Mouse (Mus musculus) retina, embryonic 14.5 days (tissue): Measurements from ENCODE around the gene Gm35315.
"Not testable (repeated sequence)": the region's sequence is repeated elsewhere in the genome, so short reads cannot be mapped to it uniquely, and the experiment has no call there.

Source experiments
- DNase-seq: peaks from one replicate; pipeline ENCODE4 v3.0.0-alpha.2; 2015; ENCODE audit warnings: low spot score

Gene Gm35315

GRCm38 (mm10) chr5:110094030-110094846, at the start of gene Gm35315:
Gm35315 (minus strand) TSS chr5:110094420.
- peak; percentile 94 for DNase-seq

- peak; percentile 11 for DNase-seq
These were observed 48.8 kb upstream of the Gm35315 start for GRCm38 (mm10) chr5:110143007-110143406.

- no peak for DNase-seq
These were observed 48.1 kb upstream of the Gm35315 start for GRCm38 (mm10) chr5:110142309-110142708.

- no peak for DNase-seq
These were observed 46.2 kb upstream of the Gm35315 start for GRCm38 (mm10) chr5:110140424-110140823.

- DNase-seq, result no peak
These were observed 45.1 kb upstream of the Gm35315 start for GRCm38 (mm10) chr5:110139325-110139724.

- DNase-seq, result no peak
These were observed 43.6 kb upstream of the Gm35315 start for GRCm38 (mm10) chr5:110137816-110138215.

GRCm38 (mm10) chr5:110136087-110136464, 41.9 kb upstream of the Gm35315 start:
- DNase-seq, result no peak

GRCm38 (mm10) chr5:110135293-110136086, 41.3 kb upstream of the Gm35315 start, which contains the start of gene Chfr:
Chfr (plus strand) TSS chr5:110135842.
- DNase-seq, result peak; percentile 99

GRCm38 (mm10) chr5:110122380-110122779, 28.2 kb upstream of the Gm35315 start:
- DNase-seq, result not testable (repeated sequence)

GRCm38 (mm10) chr5:110109991-110110441, 15.8 kb upstream of the Gm35315 start, which contains the start of gene Zfp605:
Zfp605 (plus strand) TSS chr5:110110092.
- DNase-seq, result peak; percentile 94

- no peak for DNase-seq
These were observed 14.0 kb upstream of the Gm35315 start for GRCm38 (mm10) chr5:110108305-110108628.

GRCm38 (mm10) chr5:110107581-110108304, 13.5 kb upstream of the Gm35315 start, which contains the start of gene Gtpbp6:
Gtpbp6 (minus strand) TSS chr5:110108197.
- peak; percentile 95 for DNase-seq

- no peak for DNase-seq
These were observed 12.8 kb upstream of the Gm35315 start for GRCm38 (mm10) chr5:110106901-110107564.

GRCm38 (mm10) chr5:110106140-110106871, 12.1 kb upstream of the Gm35315 start:
- DNase-seq, result no peak

GRCm38 (mm10) chr5:110104616-110105380, 10.6 kb upstream of the Gm35315 start:
- DNase-seq, result no peak

GRCm38 (mm10) chr5:110103901-110104615, 9.8 kb upstream of the Gm35315 start:
- no peak for DNase-seq

- no peak for DNase-seq
These were observed 8.8 kb upstream of the Gm35315 start for GRCm38 (mm10) chr5:110102853-110103625.

- DNase-seq, result no peak
These were observed 8.2 kb upstream of the Gm35315 start for GRCm38 (mm10) chr5:110102429-110102828.
